Mouse (Mus musculus): ENCODE data around the gene Arl15.
A peak's percentile ranks its signal among the peaks of the same experiment; 100 is the strongest.

Arl15 gene

DNA sequence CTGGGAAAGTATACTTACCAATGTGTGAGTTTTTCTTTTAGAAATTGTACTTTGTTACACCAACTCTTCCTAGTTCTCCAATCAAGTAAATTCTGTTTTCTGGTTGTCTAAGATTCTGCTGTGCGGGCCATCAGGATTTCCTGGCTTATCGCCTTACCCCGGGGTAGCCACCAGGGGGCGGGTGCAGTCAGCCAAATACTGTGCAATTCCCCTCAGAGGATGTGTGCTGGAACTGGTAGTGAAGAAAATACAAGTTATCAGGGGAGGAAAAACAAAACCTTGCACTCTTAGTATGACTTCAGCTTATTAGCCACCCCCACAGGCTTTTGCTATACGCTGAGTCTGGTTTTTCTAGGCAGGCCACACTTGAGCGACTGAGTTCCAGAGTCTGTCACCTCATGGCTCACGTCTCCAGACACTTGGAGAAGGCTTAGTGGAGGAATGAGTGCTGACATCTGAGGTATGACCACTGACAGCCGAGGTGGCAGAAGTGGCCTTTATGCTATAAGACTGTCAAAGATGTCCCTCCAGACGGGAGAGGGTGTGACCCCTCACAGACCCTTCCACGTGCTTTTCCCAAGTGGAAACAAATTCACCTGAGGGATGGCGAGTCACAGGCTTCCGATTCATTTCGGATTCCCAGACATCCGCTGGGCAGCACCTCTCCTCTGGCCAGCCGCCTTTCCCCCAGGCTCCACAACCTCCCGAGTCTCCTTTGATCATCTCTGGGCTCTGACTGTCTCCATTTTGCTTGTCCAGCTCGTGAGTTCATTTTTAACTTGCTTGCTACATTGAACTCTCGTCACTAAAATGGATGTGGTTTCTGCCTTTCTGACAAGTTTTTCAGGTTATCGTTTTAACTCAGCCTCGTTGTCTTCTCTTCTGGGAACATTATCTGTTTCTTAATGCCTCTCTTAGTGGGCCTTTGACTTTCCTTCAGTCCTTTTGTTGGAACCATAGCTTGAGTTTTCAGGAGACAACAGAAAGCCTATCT is 75.2 kb downstream of the Arl15 start:
- peak in 1 of 2 experiments; percentile 58 for DNase-seq (ENCODE audit: low spot score in 2 of 2)

DNA sequence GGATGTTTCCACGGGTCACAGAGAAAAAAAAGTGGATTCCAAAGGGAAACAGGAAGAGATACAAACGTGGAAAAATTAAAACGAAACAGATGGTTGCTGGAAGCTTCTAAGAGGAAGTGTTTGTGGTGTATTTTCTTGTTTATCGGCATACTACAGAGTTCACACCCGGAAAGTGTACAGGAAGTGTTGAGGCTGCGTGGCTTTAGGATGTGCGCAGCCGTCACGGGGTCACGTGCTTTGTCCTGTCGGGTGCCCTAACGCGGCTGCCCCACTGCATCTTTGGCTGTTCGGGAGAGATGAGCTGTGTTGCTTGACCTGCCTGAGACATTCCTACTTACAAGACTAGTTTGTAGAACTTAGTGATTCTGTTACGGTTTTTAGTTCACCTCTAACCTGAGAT is 76.1 kb downstream of the Arl15 start:
- peak in 1 of 2 experiments; percentile 32 for DNase-seq (ENCODE audit: low spot score in 2 of 2)

DNA sequence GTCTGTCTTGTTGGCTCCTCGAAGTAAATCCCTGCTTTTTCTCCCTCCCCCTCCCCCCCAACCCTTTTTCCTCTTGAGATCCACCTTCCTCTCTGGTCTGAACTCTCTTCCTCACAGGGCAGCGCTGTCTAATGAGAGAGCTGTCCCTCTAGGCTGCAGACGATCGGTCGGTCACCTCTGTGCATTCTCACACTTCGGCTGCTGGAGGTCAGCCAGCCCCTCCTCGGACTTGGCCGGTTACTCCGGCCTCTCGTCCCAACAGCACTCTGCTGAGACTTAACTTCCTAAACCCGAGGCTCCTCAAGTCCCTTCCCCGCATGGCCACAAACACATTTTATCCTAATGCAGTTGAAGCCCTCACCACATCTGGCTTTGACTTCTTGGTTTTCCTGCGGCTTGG is 77.5 kb downstream of the Arl15 start:
- peak; percentile 53 to 79 for DNase-seq (ENCODE audit: low spot score in 2 of 2)

DNA sequence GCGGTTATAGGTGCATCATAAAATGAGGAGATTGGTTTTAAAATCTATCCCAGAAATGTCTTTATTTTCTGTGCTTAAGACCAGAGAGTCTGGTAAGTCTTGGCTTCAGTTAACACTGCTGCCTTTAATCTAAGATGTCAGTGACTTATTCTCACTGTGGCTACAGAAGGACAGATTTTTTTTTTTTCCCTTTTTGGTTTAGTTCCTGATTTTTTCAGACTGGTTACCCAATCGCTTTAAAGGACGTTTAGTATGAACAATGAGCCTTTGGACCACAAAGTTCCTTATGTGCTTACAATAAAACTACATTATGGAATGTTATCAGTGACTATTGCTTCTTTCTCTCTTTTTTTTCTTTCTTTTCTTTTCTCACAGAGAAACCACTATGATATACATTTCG is 81.4 kb downstream of the Arl15 start:
- no peak for DNase-seq (ENCODE audit: low spot score in 2 of 2)

DNA sequence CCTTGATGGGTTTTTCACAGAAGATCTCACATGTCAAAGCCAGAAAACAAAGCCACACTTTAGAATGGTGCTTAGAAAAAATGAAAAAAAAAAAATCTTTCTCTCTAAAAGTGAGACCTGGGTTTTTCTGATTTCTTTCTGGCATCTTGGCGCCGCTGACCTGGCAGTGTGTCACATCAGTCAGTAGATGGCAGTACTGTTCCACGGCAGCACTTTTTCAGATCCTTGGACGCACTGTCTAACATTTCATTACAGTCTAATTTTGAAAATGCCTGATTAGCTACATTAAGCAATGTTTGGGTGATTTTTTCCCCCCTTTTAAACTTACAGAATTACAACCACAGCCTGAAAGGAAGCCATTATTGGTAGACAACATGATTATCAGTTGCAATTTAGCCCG is 83.1 kb downstream of the Arl15 start:
- DNase-seq (ENCODE audit: low spot score in 2 of 2) = peak in 1 of 2 experiments; percentile 59

DNA sequence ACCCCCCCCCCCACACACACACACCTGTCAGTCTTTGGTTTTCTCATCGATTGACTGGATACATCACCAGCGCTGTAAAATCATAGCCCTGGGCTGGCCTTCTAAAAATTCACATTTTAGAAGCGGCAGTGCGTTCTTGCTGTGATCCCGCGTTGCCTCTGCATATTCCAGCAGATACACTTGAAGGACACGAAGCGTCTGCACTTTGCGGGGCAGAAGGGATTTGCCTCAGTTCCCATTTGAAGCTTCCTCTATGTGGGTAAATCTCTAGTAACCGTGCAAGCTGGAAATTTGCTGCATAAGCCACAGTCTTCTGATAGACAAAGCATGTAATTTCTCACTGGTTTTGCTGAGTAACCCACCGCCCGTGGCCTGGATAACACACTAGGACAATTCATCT is 84.3 kb downstream of the Arl15 start:
- no peak for DNase-seq (ENCODE audit: low spot score in 2 of 2)

DNA sequence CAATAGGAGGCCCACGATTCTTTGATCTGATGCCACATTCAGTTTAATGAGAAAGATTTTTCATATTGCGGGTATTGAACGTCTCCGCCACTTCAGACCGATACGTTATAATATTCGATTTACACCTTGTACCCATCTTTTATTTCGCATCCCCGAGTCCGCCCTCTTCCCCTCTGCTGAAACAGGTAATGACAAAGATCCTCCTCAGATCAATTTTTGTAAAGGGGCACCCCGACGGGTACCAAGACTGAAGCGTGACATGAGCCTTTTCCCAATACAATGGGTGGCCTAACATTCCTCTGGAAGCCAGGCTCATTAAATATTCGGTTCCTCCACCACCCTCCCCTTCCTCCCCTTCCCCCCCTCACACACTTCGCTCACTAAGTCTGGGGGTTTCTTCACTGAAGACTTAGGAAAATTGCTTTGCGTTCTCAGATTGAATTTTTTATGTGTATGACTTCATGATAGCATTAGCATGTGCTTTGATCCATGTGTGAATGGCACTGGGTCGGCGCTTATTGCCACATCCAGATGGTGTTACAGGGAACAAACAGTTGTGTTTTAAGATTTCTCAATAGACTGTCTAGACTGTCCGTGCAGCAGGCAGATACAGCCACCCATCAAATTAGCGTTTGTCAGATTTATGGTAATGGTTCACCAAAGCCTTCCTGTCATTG is 85.5 kb downstream of the Arl15 start:
- no peak for DNase-seq (ENCODE audit: low spot score in 2 of 2)

DNA sequence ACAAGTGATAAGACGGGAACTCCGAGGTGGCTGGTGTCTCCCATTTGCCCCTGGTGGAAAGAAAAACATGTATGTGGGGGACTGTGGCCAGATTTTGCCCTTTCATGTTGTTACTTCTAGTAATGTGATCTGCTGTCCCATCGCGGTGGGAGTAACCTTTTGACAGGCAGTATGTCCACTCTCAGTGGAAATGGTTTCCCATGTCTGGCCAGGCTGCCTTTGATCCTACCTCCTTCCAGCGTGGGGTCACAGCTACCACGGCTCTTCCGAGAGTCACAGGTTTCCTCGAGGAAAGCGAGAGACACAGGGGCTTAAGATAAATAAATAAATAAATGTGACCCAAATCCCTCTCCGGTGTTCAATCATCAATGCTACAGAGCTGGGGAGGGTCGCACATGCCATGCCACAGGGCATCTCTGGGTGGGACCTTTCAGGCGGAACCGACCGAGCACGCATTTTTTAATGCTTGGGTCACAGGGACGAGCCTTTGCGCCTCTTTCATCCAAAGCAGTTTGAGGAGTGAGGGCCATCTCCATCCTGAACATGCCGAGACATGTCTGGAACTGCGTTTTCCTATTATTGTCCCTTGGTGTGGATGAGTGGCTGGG is 86.4 kb downstream of the Arl15 start:
- DNase-seq (ENCODE audit: low spot score in 2 of 2) = no peak

DNA sequence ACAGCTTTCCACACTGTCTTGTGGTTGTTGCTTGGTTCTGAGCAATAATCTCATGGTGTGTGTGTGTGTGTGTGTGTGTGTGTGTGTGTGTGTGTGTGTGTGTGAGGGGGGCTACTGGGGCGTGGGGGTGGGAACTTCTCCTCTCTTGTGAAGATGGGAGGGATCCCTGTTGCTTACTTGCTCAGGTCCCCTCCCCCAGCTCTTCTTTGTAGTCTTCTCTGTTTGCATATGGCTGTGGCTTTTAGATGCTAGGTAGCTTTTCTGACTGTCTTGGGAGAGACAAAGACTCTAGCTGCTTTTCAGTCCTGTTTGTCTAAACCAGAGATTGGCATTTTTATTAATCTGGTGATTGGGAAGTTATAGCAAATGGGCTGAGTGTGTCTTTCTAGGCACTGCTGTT is 88.7 kb downstream of the Arl15 start:
- no peak for DNase-seq (ENCODE audit: low spot score in 2 of 2)

DNA sequence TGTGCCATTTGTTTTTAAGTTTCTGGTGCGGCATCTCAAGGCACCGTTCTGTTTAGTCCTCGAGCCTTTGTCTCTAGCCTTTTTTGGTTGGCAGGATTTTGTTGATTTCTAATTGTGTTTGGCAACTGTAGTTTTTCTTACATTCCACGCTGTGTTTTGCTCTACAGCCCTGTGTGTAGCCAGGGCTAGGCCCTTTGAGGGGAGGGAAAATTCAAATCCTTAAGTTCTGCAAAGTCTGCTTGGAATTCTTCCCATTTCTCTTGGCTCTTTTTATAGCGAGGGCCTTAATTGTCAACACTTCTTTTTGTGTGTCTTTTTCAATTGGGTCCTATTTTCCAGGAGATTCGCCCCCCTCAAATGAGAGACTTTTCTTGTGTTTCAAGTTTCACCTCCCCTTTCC is 92.8 kb downstream of the Arl15 start:
- DNase-seq (ENCODE audit: low spot score in 2 of 2) = no peak

DNA sequence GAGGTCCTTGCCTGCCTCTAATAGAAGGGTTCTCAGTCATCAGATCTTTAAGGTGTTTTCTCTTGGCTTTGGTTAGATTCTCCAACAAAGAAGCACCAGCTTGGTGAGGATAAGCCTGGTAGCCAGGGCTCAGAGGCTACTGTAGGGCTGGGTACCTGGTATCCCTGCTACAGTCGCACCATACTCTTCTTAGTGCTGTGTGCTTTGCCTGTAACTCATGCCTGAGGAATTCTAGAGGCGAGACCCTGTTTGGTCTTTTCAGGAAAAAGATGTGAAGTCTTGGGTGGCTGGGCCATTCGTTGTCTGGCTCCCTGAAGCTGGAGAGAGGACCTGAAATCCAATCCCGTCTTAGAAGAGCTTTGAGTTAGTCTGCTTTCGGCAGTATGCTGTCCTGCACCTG is 93.8 kb downstream of the Arl15 start:
- no peak for DNase-seq (ENCODE audit: low spot score in 2 of 2)

DNA sequence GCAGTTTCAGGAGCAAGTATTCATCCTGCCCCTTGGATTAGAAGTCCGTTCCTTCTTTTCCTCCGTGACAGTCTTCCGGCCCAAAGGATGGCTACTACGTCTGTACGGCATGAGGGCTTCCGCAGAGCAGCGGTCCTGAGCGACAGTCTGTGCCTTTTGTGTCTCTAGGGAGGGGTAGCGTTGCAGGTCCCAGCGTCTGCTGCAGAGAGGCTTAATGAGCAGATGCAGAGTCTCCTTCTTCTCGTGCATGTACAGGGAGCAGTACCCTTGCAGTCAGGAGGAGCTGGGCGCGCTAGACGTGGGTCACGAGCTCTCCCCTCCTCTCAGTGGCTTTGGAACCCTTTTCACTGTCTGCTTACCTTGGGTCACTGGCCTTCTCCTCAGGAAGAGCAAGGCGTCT is 94.4 kb downstream of the Arl15 start:
- no peak for DNase-seq (ENCODE audit: low spot score in 2 of 2)

DNA sequence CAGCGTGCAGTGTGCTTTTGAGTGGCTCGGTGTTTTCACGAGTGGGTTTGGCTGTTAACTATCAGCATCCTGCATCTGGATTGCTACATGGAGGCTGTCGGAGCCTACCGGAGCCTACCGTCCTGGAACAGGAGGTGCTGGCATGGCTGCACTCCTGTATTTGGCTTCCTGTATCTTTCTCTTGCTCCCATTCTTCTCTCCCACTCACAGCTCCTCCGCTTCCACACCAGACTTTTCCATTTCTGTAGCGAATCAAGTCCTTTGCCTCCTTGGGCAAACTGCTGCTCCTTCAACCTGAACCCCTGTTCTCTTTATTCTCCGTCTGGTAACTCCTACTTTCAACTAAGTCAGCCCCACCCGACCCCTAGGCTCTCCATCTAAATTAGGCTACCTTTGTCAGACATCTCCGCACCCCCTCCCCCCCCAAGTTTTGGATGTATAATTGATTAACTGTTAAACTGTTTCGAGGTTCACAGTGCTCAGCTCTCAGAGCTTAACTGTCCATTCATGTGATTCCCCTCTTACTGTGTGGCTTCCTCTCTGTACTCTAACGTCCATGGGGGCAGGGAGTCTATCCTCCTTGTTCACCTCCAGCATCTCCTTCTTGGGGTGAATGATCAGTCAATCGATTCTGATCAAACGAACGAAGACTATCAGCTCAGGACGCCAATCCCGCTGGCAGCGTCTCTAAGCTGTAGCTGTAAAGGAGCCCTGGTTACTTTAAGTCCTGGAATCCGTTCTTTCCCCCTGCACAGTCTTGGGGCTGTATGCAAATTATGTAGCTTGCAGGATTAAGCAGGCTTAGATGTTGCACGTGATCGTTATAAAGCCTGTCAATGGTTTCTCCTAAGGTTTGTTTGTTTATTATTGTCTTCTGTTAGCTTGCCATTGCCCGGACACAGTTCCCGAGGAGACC is 95.1 kb downstream of the Arl15 start:
- DNase-seq (ENCODE audit: low spot score in 2 of 2) = no peak

DNA sequence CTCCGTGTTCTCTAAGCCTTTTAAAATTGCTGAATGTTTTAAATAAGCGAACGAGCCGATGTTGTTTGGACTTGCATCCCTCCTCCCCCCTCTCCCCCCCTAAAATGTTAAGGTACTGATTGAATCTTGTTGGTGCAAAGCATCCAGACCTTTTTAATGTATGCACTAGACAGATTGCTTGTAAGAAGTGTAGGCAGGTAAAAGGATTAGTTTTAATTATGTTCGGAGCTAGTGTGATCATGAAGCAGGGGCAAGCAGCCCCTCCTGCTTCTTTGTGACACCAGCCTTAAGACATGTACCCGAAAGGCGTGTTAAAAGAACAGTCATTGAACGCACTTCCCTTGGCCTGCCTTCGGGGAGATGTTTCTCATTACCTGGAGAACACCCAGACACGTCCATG is 102.4 kb downstream of the Arl15 start:
- no peak for DNase-seq (ENCODE audit: low spot score in 2 of 2)

DNA sequence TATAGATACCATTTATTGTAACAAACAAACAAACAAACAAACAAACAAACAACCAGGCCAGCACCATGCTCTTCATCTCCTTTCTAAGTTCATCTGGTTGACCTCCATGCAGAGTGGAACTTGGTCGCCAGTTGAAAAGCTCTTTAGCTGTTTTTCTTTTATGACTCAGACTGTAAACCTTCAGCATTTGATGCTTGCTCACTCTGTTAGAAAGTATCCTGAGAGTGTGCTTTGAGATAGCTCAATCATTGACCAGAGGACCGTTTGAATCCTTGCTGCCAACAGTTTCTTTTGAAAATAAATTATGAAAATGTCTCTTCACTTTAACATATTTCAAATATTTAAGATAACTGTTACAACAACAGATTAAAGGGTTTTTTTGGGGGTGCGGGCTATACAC is 103.2 kb downstream of the Arl15 start:
- no peak for DNase-seq (ENCODE audit: low spot score in 2 of 2)

DNA sequence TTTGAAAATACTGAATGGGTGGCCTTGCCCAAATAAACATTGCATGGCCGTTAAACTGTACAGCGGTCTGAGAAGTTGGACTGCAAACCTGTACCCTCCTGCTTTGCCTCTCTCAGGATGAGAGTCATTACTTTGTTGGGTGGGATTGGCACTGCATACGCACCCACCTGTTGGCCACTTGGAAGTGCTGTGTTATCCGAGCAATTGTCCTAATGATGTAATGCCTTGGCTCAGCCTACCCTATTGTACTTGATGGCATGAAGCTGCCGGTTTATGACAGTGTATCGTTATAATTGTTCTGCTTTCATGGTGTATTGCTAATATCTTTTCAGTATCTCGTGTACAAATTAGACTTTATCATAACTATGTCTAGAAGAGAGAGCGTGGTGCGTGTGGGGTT is 103.6 kb downstream of the Arl15 start:
- no peak for DNase-seq (ENCODE audit: low spot score in 2 of 2)

DNA sequence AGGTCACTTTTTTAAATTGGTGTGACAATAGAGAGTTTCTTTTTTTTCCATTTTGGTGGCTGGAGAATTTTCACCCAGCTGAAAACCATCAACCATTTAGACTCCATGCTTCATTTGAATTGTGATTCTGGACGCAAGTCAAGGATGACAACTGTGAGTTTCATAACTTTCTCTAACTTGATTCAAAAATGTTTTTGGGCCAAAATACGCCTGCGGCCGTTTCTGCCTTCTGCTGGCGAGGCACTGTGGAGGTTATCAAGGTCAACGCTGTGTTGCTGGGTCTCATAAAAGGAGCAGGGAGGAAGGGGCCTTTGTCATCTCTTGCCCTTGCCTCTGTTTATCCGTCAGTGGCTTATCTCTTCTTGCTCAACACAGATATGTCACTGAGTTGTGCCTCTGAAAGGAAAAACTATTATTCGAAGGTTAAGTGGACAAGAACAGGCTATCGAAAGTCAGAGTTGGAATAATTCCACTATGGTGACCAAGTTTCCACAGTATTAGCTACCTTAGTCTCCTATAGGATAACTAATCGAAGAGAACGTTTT is 106.8 kb downstream of the Arl15 start:
- peak; percentile 20 to 49 for DNase-seq (ENCODE audit: low spot score in 2 of 2)

DNA sequence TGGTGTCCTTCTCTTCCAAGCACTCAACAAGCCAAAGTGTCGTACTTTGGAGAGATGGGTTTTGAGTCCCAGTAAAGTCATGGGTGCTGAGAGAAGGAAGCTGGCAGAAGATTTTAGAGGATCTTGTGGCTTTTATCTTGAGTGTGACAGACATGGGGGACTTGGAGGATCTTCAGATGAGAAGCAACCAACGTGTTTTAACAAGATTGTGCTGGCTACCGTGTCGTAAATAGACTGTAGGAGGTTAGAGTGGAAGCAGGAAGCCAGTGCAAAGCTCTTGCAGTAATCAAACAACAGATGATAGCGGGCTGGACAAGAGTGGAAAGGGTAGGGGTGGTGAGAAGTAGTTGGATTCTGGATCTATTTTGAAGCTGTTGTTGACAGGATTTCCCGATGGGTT is 109.0 kb downstream of the Arl15 start:
- DNase-seq (ENCODE audit: low spot score in 2 of 2) = no peak

DNA sequence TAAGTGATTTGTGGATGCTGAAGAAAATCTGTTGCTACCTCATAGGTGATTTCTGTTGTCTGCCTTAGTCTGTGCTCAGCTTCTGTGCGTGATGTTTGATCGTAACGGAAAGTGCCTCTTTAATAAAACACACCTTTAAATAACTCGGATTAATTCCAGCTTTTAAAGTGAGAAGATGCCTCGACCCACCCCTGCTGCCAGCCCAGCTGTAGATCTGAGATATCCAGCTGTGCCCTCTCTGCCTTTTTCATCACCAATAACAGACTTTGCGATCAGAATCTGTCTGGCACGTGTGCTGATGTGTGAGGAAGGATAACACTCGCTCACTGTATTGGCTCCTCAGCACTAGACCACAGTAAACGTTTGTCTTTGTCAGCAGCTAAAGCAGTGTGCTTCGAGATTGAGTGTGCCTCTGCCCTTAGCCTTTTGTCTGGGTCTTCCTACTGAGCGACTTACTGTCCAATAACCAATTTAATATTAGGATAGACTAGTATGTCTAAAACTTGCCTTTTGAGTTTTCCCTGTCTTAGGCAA is 117.7 kb downstream of the Arl15 start:
- DNase-seq (ENCODE audit: low spot score in 2 of 2) = no peak

DNA sequence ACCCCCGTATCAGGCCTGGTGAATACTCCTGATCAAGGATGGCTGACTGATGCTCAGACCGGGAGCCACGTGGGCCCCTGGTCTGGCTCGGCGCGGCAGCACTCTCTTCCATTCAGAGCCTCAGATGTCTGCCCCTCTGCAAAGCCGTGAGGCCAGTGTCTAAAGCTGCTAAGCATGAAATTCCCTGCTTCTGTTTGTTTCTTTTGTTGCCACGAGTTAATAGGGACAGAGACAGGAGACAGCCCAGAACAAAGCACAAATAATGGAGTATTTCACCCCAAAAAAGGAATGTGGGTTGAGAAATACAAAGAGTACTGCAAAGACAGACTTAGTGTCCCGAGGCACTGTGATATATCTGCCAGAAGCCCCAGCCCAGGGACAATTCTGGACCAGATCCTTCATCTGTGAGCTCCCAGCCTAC is 120.3 kb downstream of the Arl15 start:
- DNase-seq (ENCODE audit: low spot score in 2 of 2) = no peak

DNA sequence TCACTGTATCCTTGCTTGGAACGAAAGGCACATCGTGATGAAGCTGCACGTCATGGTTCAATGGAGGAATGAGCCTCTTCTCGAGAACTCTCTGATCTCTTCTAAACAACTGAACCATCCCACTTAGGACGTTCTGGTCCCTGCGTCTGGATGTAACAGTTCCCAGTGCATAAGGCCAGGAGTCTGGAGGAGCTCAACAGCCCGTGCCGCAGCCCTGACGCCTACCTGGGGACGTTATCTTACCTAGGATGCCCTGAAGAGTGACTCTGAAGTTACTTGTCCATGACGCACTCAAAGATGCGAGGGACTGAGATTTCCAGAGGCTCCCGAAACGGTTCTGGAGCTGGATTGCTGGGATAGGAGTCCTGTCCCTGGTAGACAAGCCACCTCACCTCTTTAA is 121.4 kb downstream of the Arl15 start:
- no peak for DNase-seq (ENCODE audit: low spot score in 2 of 2)
